Mouse (Mus musculus) testis, adult 2 months (tissue): Measurements from ENCODE around the gene Fam102b.

Experiments
- CTCF ChIP-seq: fragments of 200-500 bp; IDR thresholded peaks from 2 replicates; pipeline ENCODE4 v1.5.1; 2012; ENCODE audit warnings: low read depth, mild to moderate bottlenecking, inconsistent platforms, low read length, moderate library complexity; ENCODE audit not compliant: control insufficient read depth, insufficient read depth, insufficient replicate concordance
- POLR2A ChIP-seq: fragments of 200-500 bp; IDR thresholded peaks from 2 replicates; pipeline ENCODE4 v1.6.1; 2012; ENCODE audit warnings: low read depth, mild to moderate bottlenecking, inconsistent platforms, low read length, moderate library complexity; ENCODE audit not compliant: control insufficient read depth

GRCm38 (mm10) chr3:109030817-109031216, 3.4 kb upstream of the Fam102b start:
- TF ChIP-seq CTCF (no peak), POLR2A (no peak)
